Comparison of ENCODE assay signal across 20 mouse cellular contexts in the genomic region with DNA sequence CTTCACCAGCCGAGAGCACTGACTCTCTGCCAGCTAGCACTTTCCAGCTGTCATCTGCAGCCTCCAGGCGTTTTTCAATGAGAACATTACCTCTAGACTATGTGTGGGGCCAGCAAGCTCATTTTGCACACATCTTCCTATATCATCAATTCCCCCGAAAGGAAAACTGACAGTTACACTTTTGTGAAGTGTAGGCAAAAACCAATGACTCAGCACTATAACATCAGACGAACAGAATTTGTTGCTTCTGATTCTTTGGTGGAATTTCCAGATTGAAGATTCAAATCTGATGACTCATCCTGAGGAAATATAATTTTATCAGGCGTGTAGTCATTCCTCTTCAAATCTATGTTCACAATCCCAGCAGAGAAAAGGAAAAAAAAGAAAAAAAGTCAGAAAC. TPM values are rescaled to one million over a fixed set of nuclear protein-coding genes. Genes with fewer than 3 reads are reported as not detected.
"Had no signal": no experiment of that assay in that cellular context is flagged by ENCODE, and none has a peak within 500 bp of the region (broad histone marks: within the 10 kb centered on the region; RNA-seq: fewer than 3 reads in every experiment).

No protein-coding gene starts in this region.

- H3K4me3 ChIP-seq: kidney, embryonic 15.5 days; limb, embryonic 12.5 days; limb, embryonic 15.5 days; midbrain, embryonic 12.5 days; midbrain, embryonic 15.5 days; neural tube, embryonic 12.5 days; neural tube, embryonic 15.5 days had no signal

- H3K9me3 ChIP-seq: kidney, embryonic 15.5 days; limb, embryonic 12.5 days; limb, embryonic 15.5 days; midbrain, embryonic 12.5 days; midbrain, embryonic 15.5 days; neural tube, embryonic 12.5 days; neural tube, embryonic 15.5 days had no signal

- H3K9ac ChIP-seq: kidney, embryonic 15.5 days; limb, embryonic 12.5 days; limb, embryonic 15.5 days; liver, embryonic 14.5 days; liver, postnatal 0 days; lung, embryonic 14.5 days; midbrain, embryonic 12.5 days; midbrain, embryonic 15.5 days; neural tube, embryonic 12.5 days; neural tube, embryonic 15.5 days had no signal

- H3K4me1 ChIP-seq: midbrain, embryonic 15.5 days; neural tube, embryonic 12.5 days; neural tube, embryonic 15.5 days had no signal

- ATAC-seq: liver, postnatal 0 days; lung, postnatal 0 days; midbrain, embryonic 15.5 days had no signal

- H3K27ac ChIP-seq: kidney, embryonic 15.5 days; limb, embryonic 12.5 days; limb, embryonic 15.5 days; liver, embryonic 14.5 days; macrophage; midbrain, embryonic 12.5 days; midbrain, embryonic 15.5 days; neural tube, embryonic 12.5 days; neural tube, embryonic 15.5 days; stomach, postnatal 0 days had no signal

- DNase-seq: kidney, adult 8-10 months; kidney, postnatal 10 days; kidney, postnatal 36 days; liver, postnatal 0 days; lung, embryonic 14.5 days; right cerebral cortex, adult 18-20 months; right cerebral cortex, postnatal 14 days; thymus, postnatal 25 days had no signal

- H3K27me3 ChIP-seq: kidney, embryonic 15.5 days; limb, embryonic 12.5 days; limb, embryonic 15.5 days; midbrain, embryonic 12.5 days; midbrain, embryonic 15.5 days; neural tube, embryonic 12.5 days; neural tube, embryonic 15.5 days had no signal

RNA-seq across cellular contexts. Expression of a gene that starts 9.3 kb away (rescaled TPM):
- total RNA-seq: left cerebral cortex, postnatal 10 days had no signal
- polyA plus RNA-seq: macrophage had no signal
